Mouse (Mus musculus) kidney, postnatal 4 days (tissue): Measurements from ENCODE around the gene Gucy2g.
A peak's percentile ranks its signal among the peaks of the same experiment; 100 is the strongest.
"Not testable (repeated sequence)": the region's sequence is repeated elsewhere in the genome, so short reads cannot be mapped to it uniquely, and the experiment has no call there.

Experiments
- DNase-seq, 2 experiments: peaks; one replicate each; pipeline ENCODE4 v3.0.0; 2021; ENCODE audit warnings: mixed read lengths in 2 of 2

Gene Gucy2g

GRCm38 (mm10) chr19:55159826-55160225 is 81.2 kb downstream of the Gucy2g start:
- peak; percentile 16 to 34 for DNase-seq

DNA sequence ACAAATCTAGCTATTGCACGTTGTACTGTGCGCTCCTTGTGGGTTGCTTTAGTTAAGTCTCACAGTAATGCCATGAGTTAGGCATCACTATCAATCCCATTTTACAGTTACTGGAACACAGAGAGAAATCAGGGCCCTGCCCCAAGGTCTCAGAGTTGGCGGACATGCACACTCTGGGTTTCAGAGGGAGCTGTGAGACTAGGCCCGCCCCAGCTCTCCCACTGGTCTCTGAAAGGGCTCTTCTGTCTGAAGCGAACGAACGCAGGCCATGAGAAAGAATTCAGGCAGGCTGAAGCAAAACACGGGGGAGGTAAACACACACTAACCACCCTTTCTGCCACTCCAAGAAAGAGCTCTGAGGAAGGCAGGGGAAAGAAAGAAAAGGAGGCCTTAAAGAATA is 82.4 kb downstream of the Gucy2g start:
- peak; percentile 35 to 50 for DNase-seq

- DNase-seq = no peak
These were observed 84.0 kb downstream of the Gucy2g start for GRCm38 (mm10) chr19:55157029-55157428.

DNA sequence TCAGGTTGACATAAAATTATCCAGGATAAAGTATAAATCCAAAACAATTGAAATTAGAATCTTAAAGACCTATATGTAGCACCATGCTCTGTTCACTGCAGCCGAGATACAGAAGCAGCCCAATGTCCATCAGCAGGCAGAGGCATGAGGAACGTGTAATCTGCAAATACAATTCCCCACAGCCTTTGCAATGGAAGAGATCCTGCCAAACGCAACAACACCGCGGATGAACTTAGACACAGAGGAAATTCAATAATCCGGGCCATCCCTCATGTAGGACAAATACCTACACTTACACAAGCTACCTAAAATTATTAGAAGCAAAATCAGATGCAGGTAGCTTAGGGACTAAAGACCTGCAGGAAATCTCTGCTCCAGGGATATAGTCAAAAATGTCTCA is 88.1 kb downstream of the Gucy2g start:
- no peak for DNase-seq

DNA sequence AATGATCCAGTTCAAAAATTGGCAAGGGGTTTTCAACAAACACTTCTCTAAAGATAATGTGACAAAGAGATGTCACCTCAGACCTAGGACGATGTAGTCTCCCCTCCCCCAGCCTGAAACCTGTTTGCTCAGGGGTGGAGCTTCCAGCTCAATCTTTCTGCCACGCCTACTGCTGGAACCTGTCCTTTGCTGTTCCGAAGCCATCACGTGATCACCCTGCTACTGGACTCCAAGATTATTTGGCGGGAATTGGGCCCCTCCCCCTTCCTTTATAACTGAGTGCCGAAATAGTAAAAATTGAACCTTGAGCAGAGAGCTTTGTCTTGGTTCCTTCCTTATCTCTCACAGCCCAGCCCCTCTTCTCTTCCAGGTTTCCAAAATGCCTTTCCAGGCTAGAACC is 88.8 kb downstream of the Gucy2g start:
- DNase-seq = not testable (repeated sequence)

GRCm38 (mm10) chr19:55149646-55150045 is 91.4 kb downstream of the Gucy2g start:
- no peak for DNase-seq

GRCm38 (mm10) chr19:55148109-55148508 is 92.9 kb downstream of the Gucy2g start:
- DNase-seq = no peak
